Mouse (Mus musculus) heart, postnatal 0 days (tissue): ENCODE measurements at regions not wholly inside any gene's neighbourhood (a gene's known extent, or its start where the extent isn't known, plus 50 kb on each side); places are given as distances from the start of the nearest gene placed in this dataset.

Experiments used
- ATAC-seq: fragments of 200-750 bp; cut with Nextera tagmentation; 2 replicates; pipeline ENCODE4 v1.8.0; 2017; ENCODE audit warnings: low read depth, moderate number of reproducible peaks, moderate library complexity; ENCODE audit not compliant: insufficient read depth
- DNase-seq: peaks from one replicate; pipeline ENCODE4 v3.0.0-alpha.2; 2016; ENCODE audit warnings: low spot score
- H3K27ac ChIP-seq: fragments of 300-500 bp; sonication (generic); 2 replicates; pipeline ENCODE4 v1.5.1; 2014; ENCODE audit warnings: low read depth, mild to moderate bottlenecking
- H3K27me3 ChIP-seq: fragments of 300-500 bp; sonication (generic); 2 replicates; pipeline ENCODE4 v1.6.1; 2014; ENCODE audit warnings: low read length, mixed read lengths; ENCODE audit not compliant: control insufficient read depth, insufficient read depth
- H3K36me3 ChIP-seq: fragments of 300-500 bp; sonication (generic); replicated peaks from 2 replicates; pipeline ENCODE4 v1.6.1; 2014; ENCODE audit warnings: low read length, mixed read lengths; ENCODE audit not compliant: control insufficient read depth, insufficient read depth
- H3K4me1 ChIP-seq: fragments of 300-500 bp; sonication (generic); 2 replicates; pipeline ENCODE4 v1.6.1; 2014; ENCODE audit warnings: antibody characterized with exemption; ENCODE audit not compliant: control insufficient read depth, insufficient read depth
- H3K4me2 ChIP-seq: fragments of 300-500 bp; sonication (generic); 2 replicates; pipeline ENCODE4 v1.6.1; 2014; ENCODE audit warnings: low read depth, mild to moderate bottlenecking, low read length, moderate library complexity
- H3K4me3 ChIP-seq: fragments of 300-500 bp; sonication (generic); 2 replicates; pipeline ENCODE4 v1.5.1; 2014; ENCODE audit warnings: low read depth, low read length
- H3K9ac ChIP-seq: fragments of 300-500 bp; sonication (generic); replicated peaks from 2 replicates; pipeline ENCODE4 v1.6.1; 2014; ENCODE audit warnings: low read depth, low read length, mixed read lengths
- H3K9me3 ChIP-seq: fragments of 300-500 bp; sonication (generic); replicated peaks from 2 replicates; pipeline ENCODE4 v1.6.1; 2016; ENCODE audit warnings: low read length; ENCODE audit not compliant: control insufficient read depth
- CTCF ChIP-seq: IDR thresholded peaks from 2 replicates; pipeline ENCODE4 v1.5.1; 2016; ENCODE audit warnings: antibody characterized with exemption, control low read depth, low read depth
- EP300 ChIP-seq: IDR thresholded peaks from 2 replicates; pipeline ENCODE4 v1.6.1; 2016; ENCODE audit warnings: antibody characterized with exemption, low read depth
- WGBS: fragments of 180-500 bp; shearing (Covaris S2); extraction: QIAGEN DNeasy Blood & Tissue Kit; methylation state at CpG from one replicate; pipeline ENCODE4 v1.1.7; 2014; 5-methylcytosine and 5-hydroxymethylcytosine counted together

DNA sequence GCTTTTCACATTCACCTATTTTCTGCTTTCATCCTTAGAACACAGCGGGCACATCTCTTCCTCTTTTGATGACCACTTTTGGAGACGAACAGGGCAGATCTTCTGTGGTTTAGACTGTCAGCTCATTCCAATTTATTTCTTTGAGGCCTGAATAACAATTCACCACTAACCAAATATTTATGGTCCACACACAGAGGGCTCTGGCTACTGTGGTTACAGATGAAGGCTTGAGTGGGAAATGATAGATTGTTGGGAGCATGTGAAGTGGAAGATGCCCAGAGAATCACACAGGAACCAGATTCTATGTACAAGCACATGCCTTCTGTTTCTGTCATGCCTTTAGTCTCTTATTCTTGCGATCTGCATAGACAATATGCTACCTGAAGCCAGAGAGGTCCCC is 517.0 kb upstream of the Nr5a2 start:
- H3K4me2 ChIP-seq, result no peak overlapping the region
- H3K36me3 ChIP-seq, result no peaks in the 10 kb centered on the region
- no peaks in the 10 kb centered on the region for H3K4me1 ChIP-seq
- H3K4me3 ChIP-seq, result no peak overlapping the region
- ATAC-seq (no peak), DNase-seq (no peak)
- no peak overlapping the region for H3K27ac ChIP-seq
- WGBS, result 80% methylated on average over 3 of the region's 3 CpGs
- H3K9ac ChIP-seq, result no peak overlapping the region
- no peaks in the 10 kb centered on the region for H3K27me3 ChIP-seq
- TF ChIP-seq CTCF, result no peak
- no peak for TF ChIP-seq EP300
- H3K9me3 ChIP-seq, result no peaks in the 10 kb centered on the region

DNA sequence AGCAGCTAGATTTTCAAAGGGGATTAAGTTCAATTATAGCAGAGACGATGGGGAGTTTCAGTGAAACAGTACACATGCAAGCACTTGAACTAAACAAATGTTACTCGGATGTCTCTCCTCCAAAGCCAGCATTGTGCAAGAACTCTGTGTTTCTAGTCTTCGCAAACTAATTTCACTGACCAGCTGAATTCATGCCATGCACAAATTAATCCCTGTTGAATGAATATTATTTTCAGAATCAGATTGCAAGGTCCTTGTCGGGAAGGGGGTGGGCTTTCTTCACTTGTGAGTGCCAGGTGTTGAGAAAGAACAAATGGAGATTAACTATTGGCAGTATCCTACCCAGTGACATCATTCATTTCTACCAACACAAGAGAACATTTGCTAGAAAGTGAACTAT is 514.6 kb upstream of the Nr5a2 start:
- no peak overlapping the region for H3K27ac ChIP-seq

DNA sequence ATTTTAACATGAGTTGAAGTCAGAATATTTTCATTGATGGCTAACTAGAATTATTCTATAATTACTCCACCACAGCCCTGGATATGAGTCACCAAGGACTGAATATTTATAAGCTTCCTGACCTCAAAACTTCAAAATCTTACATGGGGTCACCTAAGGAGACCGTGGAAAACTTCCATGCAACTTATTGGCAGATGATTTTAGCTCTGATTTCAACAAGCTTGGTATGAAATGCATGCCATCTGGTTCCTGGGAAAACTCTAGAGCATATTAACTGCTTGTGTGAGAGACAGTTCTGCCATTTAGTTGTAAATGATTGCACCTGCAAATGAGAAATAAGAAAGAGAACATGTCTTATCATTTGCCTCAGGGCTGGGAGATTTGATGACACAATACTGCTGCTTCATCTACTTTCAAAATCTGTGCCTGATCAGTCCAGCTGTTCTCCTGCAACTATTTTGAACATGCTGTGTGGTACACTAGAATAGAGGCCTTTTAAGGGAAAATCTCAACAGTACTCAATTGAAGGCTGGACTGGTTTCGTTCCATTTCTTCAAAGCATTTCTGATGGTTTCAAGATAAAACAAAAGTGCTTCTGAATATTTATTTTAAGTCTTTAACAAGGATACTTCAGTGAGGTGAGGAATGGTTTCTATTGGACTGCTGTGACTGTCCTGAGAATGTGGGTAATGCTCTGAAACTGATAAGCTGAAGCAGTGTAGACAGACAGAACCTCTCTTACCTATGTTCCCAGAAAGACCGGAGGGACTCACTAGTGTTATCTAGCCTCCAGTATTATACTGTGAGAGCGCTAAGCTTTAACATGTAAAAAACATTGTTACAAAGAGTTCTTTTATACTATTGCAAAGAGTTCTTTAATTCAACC is 513.8 kb upstream of the Nr5a2 start:
- DNase-seq, result no peak
- no peaks in the 10 kb centered on the region for H3K4me1 ChIP-seq
- H3K4me2 ChIP-seq, result no peak overlapping the region
- no peaks in the 10 kb centered on the region for H3K27me3 ChIP-seq
- H3K36me3 ChIP-seq, result no peaks in the 10 kb centered on the region
- H3K27ac ChIP-seq, result no peak overlapping the region
- no peaks in the 10 kb centered on the region for H3K9me3 ChIP-seq
- H3K9ac ChIP-seq, result no peak overlapping the region
- TF ChIP-seq CTCF, result no peak
- no peak for TF ChIP-seq EP300
- 72% methylated on average over 4 of the region's 4 CpGs for WGBS
- ATAC-seq, result no peak
- H3K4me3 ChIP-seq, result no peak overlapping the region

More for the DNA sequence above, 514.6 kb upstream of the Nr5a2 start:
- H3K36me3 ChIP-seq, result no peaks in the 10 kb centered on the region
- no peak overlapping the region for H3K4me2 ChIP-seq
- H3K4me3 ChIP-seq, result no peak overlapping the region
- 73% methylated on average over 4 of the region's 4 CpGs for WGBS
- TF ChIP-seq EP300 (no peak), CTCF (no peak)
- no peaks in the 10 kb centered on the region for H3K9me3 ChIP-seq
- ATAC-seq (no peak), DNase-seq (no peak)
- H3K4me1 ChIP-seq, result no peaks in the 10 kb centered on the region
- no peak overlapping the region for H3K9ac ChIP-seq
- no peaks in the 10 kb centered on the region for H3K27me3 ChIP-seq

DNA sequence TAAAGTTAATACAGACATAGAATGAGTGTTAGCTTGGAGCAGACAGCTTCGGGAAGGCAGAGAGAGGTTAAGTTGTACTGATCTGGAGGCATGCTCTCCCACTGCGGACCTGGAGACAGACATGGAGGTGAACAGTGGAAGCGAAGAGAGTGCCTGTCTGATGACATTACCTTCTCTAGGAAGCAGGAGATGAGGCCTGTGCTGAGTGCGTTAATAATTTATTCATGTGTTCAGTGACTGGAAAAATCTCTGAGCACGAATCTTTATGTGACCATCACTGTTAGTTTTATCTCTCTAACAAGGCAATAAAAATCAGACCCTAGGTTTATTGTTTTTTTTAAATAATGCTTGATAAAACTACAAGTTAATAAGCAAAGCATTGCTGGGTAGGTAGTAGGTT is 504.7 kb upstream of the Nr5a2 start:
- H3K4me2 ChIP-seq, result no peak overlapping the region
- no peak overlapping the region for H3K27ac ChIP-seq
- no peaks in the 10 kb centered on the region for H3K4me1 ChIP-seq
- no peaks in the 10 kb centered on the region for H3K36me3 ChIP-seq
- TF ChIP-seq CTCF (no peak), EP300 (no peak)
- WGBS, result 89% methylated on average over 5 of the region's 5 CpGs
- no peaks in the 10 kb centered on the region for H3K27me3 ChIP-seq
- no peak overlapping the region for H3K4me3 ChIP-seq
- no peak overlapping the region for H3K9ac ChIP-seq
- ATAC-seq, result no peak
- DNase-seq, result no peak
- H3K9me3 ChIP-seq, result no peaks in the 10 kb centered on the region

DNA sequence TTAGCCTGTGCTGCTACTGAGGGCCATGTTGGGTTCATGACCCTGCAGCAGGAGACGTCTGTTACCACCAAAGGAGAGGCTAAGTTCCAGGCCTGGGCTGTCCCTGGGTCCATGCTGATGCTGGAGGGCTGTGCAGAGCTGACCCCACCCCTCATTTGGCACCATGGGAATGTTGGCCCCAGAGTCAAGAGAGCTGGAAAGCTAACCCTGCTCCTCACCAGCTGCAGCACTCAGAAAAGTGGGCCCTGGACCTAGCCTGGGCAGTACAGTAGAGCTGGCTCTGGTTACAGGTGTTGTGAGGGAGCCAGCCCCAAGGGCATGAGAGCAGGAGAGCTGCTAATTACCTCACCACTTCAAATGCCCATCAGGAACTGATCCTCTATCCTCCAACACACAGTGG is 500.9 kb upstream of the Nr5a2 start:
- no peaks in the 10 kb centered on the region for H3K36me3 ChIP-seq
- no peak for TF ChIP-seq CTCF
- no peak for TF ChIP-seq EP300
- no peaks in the 10 kb centered on the region for H3K4me1 ChIP-seq
- no peak overlapping the region for H3K4me2 ChIP-seq
- no peaks in the 10 kb centered on the region for H3K27me3 ChIP-seq
- H3K4me3 ChIP-seq, result no peak overlapping the region
- 78% methylated on average over 1 of the region's 1 CpGs for WGBS
- ATAC-seq (no peak), DNase-seq (no peak)
- no peaks in the 10 kb centered on the region for H3K9me3 ChIP-seq
- H3K9ac ChIP-seq, result no peak overlapping the region
- no peak overlapping the region for H3K27ac ChIP-seq
